23 mouse cellular contexts compared by ENCODE assay signal in the genomic region with DNA sequence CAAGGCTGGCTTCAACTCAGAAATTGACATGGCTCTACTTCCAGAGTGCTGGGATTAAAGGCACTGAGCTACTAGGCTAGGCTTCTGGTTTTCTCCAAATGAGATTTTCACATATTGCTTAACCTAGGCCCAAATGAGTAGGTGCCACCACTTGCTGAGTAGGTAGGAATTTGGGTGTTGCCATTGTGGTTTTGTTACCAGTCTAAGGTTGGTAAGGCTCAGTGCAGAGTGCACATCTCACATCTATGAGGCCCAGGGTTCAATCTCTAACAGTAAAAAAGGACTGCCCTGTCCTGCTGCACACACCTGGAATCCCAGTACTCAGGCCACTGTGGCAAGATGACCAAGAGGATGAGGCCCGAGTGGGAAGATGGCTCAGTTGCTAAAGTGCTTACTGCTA. TPM values are rescaled to one million over a fixed set of nuclear protein-coding genes. Genes with fewer than 3 reads are reported as not detected.
A peak's percentile ranks its signal among the peaks of the same experiment; 100 is the strongest.
DNase-seq lines count a peak whose midpoint lies in the region; ATAC-seq and TF ChIP-seq lines count a peak whose summit lies in the region.
"Had no signal": no experiment of that assay in that cellular context is flagged by ENCODE, and none has a peak within 500 bp of the region (broad histone marks: within the 10 kb centered on the region; RNA-seq: fewer than 3 reads in every experiment).

No protein-coding gene starts in this region.

- H3K36me3 ChIP-seq in midbrain, embryonic 11.5 days (ENCODE audit: control insufficient read depth, insufficient read depth, low read length): peaks cover 52% of the 10 kb centered on the region
- H3K36me3 ChIP-seq in midbrain, embryonic 14.5 days (ENCODE audit: control insufficient read depth, insufficient read depth, low read length): peaks cover 97% of the 10 kb centered on the region
- peaks cover 0 to 52% of the 10 kb centered on the region in 2 experiments; a peak in 2 of 4 replicates for H3K36me3 ChIP-seq in MEL (ENCODE audit: control insufficient read depth in 1 of 2, insufficient read depth in 2 of 2, low read length in 2 of 2)

- no peaks in the 10 kb centered on the region for H3K79me2 ChIP-seq in MEL (ENCODE audit: control insufficient read depth, insufficient read depth, low read length, poor library complexity)

- no peak for ATAC-seq in midbrain, embryonic 11.5 days (ENCODE audit: low FRiP score)
- no peak for ATAC-seq in midbrain, embryonic 14.5 days (ENCODE audit: low FRiP score, low TSS enrichment)
- ATAC-seq: activated CD4-positive, CD25-positive, alpha-beta regulatory T cell, adult 4 months; CD4-positive, CD25-positive, alpha-beta regulatory T cell, adult 4 months; Patski had no signal

- TF ChIP-seq EP300 in MEL (IDR thresholded peaks at IDR 0.05; ENCODE audit: low read depth in 1 of 2, low read length in 2 of 2): no peak

- DNase-seq in heart, adult 11 months: peak; percentile 82
- no peak for DNase-seq in heart, postnatal 36 days
- DNase-seq in midbrain, embryonic 11.5 days (ENCODE audit: low spot score, missing footprints): peak; percentile 64
- no peak for DNase-seq in midbrain, embryonic 14.5 days
- DNase-seq in MEL (ENCODE audit: low read depth, low spot score): no peak
- DNase-seq in left cerebral cortex, adult 18-20 months (ENCODE audit: low spot score in 2 of 2): no peak
- DNase-seq: adrenal gland, adult 2 months; adrenal gland, adult 8-10 months; adrenal gland, postnatal 10 days; adrenal gland, postnatal 14 days; adrenal gland, postnatal 25 days; adrenal gland, postnatal 36 days; B cell, adult 2 months; cerebellum, adult 11 months; cerebellum, adult 11-12 months; cerebellum, adult 18-20 months; cerebellum, adult 2 months had no signal

- TF ChIP-seq POLR2A in MEL (IDR thresholded peaks at IDR 0.05; ENCODE audit: control insufficient read depth in 1 of 2, insufficient read depth in 1 of 2, low read depth in 1 of 2, low read length in 2 of 2, poor library complexity in 1 of 2): peak in 1 of 2 experiments; percentile 44; a peak in 1 of 4 replicates

- H3K4me2 ChIP-seq in midbrain, embryonic 11.5 days: no peak overlapping the region
- no peak overlapping the region for H3K4me2 ChIP-seq in midbrain, embryonic 14.5 days (ENCODE audit: low read length)

- no peaks in the 10 kb centered on the region for H3K4me1 ChIP-seq in midbrain, embryonic 11.5 days (ENCODE audit: control insufficient read depth, insufficient read depth, low read length)
- H3K4me1 ChIP-seq in midbrain, embryonic 14.5 days (ENCODE audit: control insufficient read depth, insufficient read depth, low read length): no peaks in the 10 kb centered on the region
- no peaks in the 10 kb centered on the region for H3K4me1 ChIP-seq in MEL (ENCODE audit: control insufficient read depth in 1 of 2, insufficient read depth in 2 of 2, low read length in 2 of 2)

- intact Hi-C loops in heart, postnatal 36 days (cut with DNase I): no loop called here

- no peaks in the 10 kb centered on the region for H3K9me3 ChIP-seq in midbrain, embryonic 11.5 days (ENCODE audit: control insufficient read depth, low read length)
- H3K9me3 ChIP-seq in midbrain, embryonic 14.5 days (ENCODE audit: control insufficient read depth, low read length): no peaks in the 10 kb centered on the region
- no peaks in the 10 kb centered on the region for H3K9me3 ChIP-seq in MEL (replicated peaks; ENCODE audit: insufficient read depth, low read length)
- H3K9me3 ChIP-seq: G1E had no signal

- H3K9ac ChIP-seq in midbrain, embryonic 11.5 days (ENCODE audit: low read length): no peak overlapping the region
- no peak overlapping the region for H3K9ac ChIP-seq in midbrain, embryonic 14.5 days (replicated peaks; ENCODE audit: low read length)
- H3K9ac ChIP-seq in MEL (ENCODE audit: control insufficient read depth, low read depth, low read length, poor library complexity, severe bottlenecking): no peak overlapping the region

- no peak overlapping the region for H3K27ac ChIP-seq in midbrain, embryonic 11.5 days (ENCODE audit: low read depth, low read length)
- no peak overlapping the region for H3K27ac ChIP-seq in midbrain, embryonic 14.5 days (replicated peaks; ENCODE audit: low read depth, low read length)
- H3K27ac ChIP-seq in MEL (ENCODE audit: control insufficient read depth, low read depth, low read length): no peak overlapping the region

- WGBS in midbrain, embryonic 11.5 days: 89% methylated on average over 1 of the region's 1 CpGs
- WGBS in midbrain, embryonic 14.5 days: 96% methylated on average over 1 of the region's 1 CpGs

- no peak for TF ChIP-seq RAD21 in MEL (IDR thresholded peaks at IDR 0.05; ENCODE audit: low read depth, low read length)

- H3K27me3 ChIP-seq in midbrain, embryonic 11.5 days (ENCODE audit: control insufficient read depth, insufficient read depth, low read length): no peaks in the 10 kb centered on the region
- H3K27me3 ChIP-seq in midbrain, embryonic 14.5 days (ENCODE audit: control insufficient read depth, insufficient read depth, low read length): no peaks in the 10 kb centered on the region
- no peaks in the 10 kb centered on the region for H3K27me3 ChIP-seq in MEL (ENCODE audit: control insufficient read depth in 1 of 2, insufficient read depth in 2 of 2, low read length in 2 of 2)
- H3K27me3 ChIP-seq: CH12.LX, Patski had no signal

- no peak overlapping the region for H3K4me3 ChIP-seq in midbrain, embryonic 11.5 days (ENCODE audit: low read depth, low read length)
- H3K4me3 ChIP-seq in midbrain, embryonic 14.5 days (replicated peaks; ENCODE audit: low read depth, low read length): no peak overlapping the region
- no peak overlapping the region for H3K4me3 ChIP-seq in MEL (ENCODE audit: control insufficient read depth in 1 of 2, insufficient read depth in 1 of 2, low read depth in 2 of 2, low read length in 2 of 2)

- TF ChIP-seq CTCF in MEL (IDR thresholded peaks at IDR 0.05 in 2 of 3, conservative IDR thresholded peaks at IDR 0.05 in 1 of 3; ENCODE audit: control insufficient read depth in 1 of 3, insufficient read depth in 1 of 3, low read depth in 2 of 3, low read length in 3 of 3, poor library complexity in 1 of 3, severe bottlenecking in 1 of 3): no peak

TF ChIP-seq in MEL, 35 proteins besides CTCF, POLR2A, EP300 and RAD21:
- TF ChIP-seq MXI1 (IDR thresholded peaks at IDR 0.05; ENCODE audit: low read depth, low read length) (no peak), POLR2AphosphoS5 (IDR thresholded peaks at IDR 0.05; ENCODE audit: borderline replicate concordance, low read depth, low read length) (0 out of 2 replicates have a peak, but pooled peaks have one; percentile 68), SMC3 (IDR thresholded peaks at IDR 0.05; ENCODE audit: low read depth, low read length) (no peak), ZC3H11A (IDR thresholded peaks at IDR 0.05; ENCODE audit: low read depth, low read length) (no peak)

RNA-seq across cellular contexts. Expression of a gene that starts 7.1 kb away (rescaled TPM):
- 10 to 100 TPM; 59.8 TPM for total RNA-seq in heart, postnatal 36 days (2021)
- polyA plus RNA-seq in midbrain, embryonic 11.5 days (2014; fragmentation: Nextera tagmentation; extraction: Ambion mirVana): 57.9 and 59.9 TPM in 2 replicates
- 68.8 and 86.9 TPM in 2 replicates for polyA plus RNA-seq in midbrain, embryonic 14.5 days (2014; fragmentation: Nextera tagmentation; extraction: Ambion mirVana)
- 74.1 and 87.9 TPM in 2 replicates for total RNA-seq in MEL (2012; rRNA removed)
- 100 to 1,000 TPM in 1 of 2 experiments, 10 to 100 TPM in 1; 45.8 to 163 TPM for polyA plus RNA-seq in MEL (2012; ENCODE audit: insufficient read depth in 1 of 2, insufficient read length in 2 of 2, low read depth in 1 of 2, low replicate concordance in 2 of 2, missing spikeins in 1 of 2)
- total RNA-seq in left cerebral cortex, adult 18-20 months (2021): 10 to 100 TPM; 51.8 to 55.1 TPM

RNA-seq across cellular contexts. Expression of a gene that starts 7.2 kb away (rescaled TPM):
- 1 to 10 TPM; 7.3 to 8.0 TPM for total RNA-seq in heart, postnatal 36 days (2021)
- polyA plus RNA-seq in midbrain, embryonic 11.5 days (2014; fragmentation: Nextera tagmentation; extraction: Ambion mirVana): 14.8 and 15.1 TPM in 2 replicates
- 19.4 and 20.5 TPM in 2 replicates for polyA plus RNA-seq in midbrain, embryonic 14.5 days (2014; fragmentation: Nextera tagmentation; extraction: Ambion mirVana)
- 22.8 and 24.0 TPM in 2 replicates for total RNA-seq in MEL (2012; rRNA removed)
- polyA plus RNA-seq in MEL (2012; ENCODE audit: insufficient read depth in 1 of 2, insufficient read length in 2 of 2, low read depth in 1 of 2, low replicate concordance in 2 of 2, missing spikeins in 1 of 2): 10 to 100 TPM in 1 of 2 experiments, not detected in 1; 84.9 TPM
- total RNA-seq in left cerebral cortex, adult 18-20 months (2021): 10 to 100 TPM; 22.5 to 23.4 TPM

RNA-seq across cellular contexts. Expression of a gene that starts 30.6 kb away (rescaled TPM):
- total RNA-seq in heart, postnatal 36 days (2021): 10 to 100 TPM; 48.6 to 51.4 TPM
- 126 and 136 TPM in 2 replicates for polyA plus RNA-seq in midbrain, embryonic 11.5 days (2014; fragmentation: Nextera tagmentation; extraction: Ambion mirVana)
- 162 and 179 TPM in 2 replicates for polyA plus RNA-seq in midbrain, embryonic 14.5 days (2014; fragmentation: Nextera tagmentation; extraction: Ambion mirVana)
- 249 and 263 TPM in 2 replicates for total RNA-seq in MEL (2012; rRNA removed)
- 100 to 1,000 TPM in 1 of 2 experiments, 10 to 100 TPM in 1; 71.4 to 381 TPM for polyA plus RNA-seq in MEL (2012; ENCODE audit: insufficient read depth in 1 of 2, insufficient read length in 2 of 2, low read depth in 1 of 2, low replicate concordance in 2 of 2, missing spikeins in 1 of 2)
- 100 to 1,000 TPM; 108 to 114 TPM for total RNA-seq in left cerebral cortex, adult 18-20 months (2021)

RNA-seq across cellular contexts. Expression of a gene that starts 38.7 kb away (rescaled TPM):
- 10 to 100 TPM; 56.9 to 65.4 TPM for total RNA-seq in heart, postnatal 36 days (2021)
- polyA plus RNA-seq in midbrain, embryonic 11.5 days (2014; fragmentation: Nextera tagmentation; extraction: Ambion mirVana): 53.4 and 63.1 TPM in 2 replicates
- 34.7 and 42.0 TPM in 2 replicates for polyA plus RNA-seq in midbrain, embryonic 14.5 days (2014; fragmentation: Nextera tagmentation; extraction: Ambion mirVana)
- total RNA-seq in MEL (2012; rRNA removed): 121 and 131 TPM in 2 replicates
- 100 to 1,000 TPM; 121 to 423 TPM for polyA plus RNA-seq in MEL (2012; ENCODE audit: insufficient read depth in 1 of 2, insufficient read length in 2 of 2, low read depth in 1 of 2, low replicate concordance in 2 of 2, missing spikeins in 1 of 2)
- total RNA-seq in left cerebral cortex, adult 18-20 months (2021): 10 to 100 TPM; 73.8 to 74.8 TPM

RNA-seq across cellular contexts. Expression of a gene that starts 59.4 kb away (rescaled TPM):
- 1 to 10 TPM; 1.8 to 2.0 TPM for total RNA-seq in heart, postnatal 36 days (2021)
- polyA plus RNA-seq in midbrain, embryonic 11.5 days (2014; fragmentation: Nextera tagmentation; extraction: Ambion mirVana): 2.9 and 3.2 TPM in 2 replicates
- polyA plus RNA-seq in midbrain, embryonic 14.5 days (2014; fragmentation: Nextera tagmentation; extraction: Ambion mirVana): 1.0 and 1.8 TPM in 2 replicates
- 37.2 and 55.2 TPM in 2 replicates for total RNA-seq in MEL (2012; rRNA removed)
- 10 to 100 TPM in 1 of 2 experiments, not detected in 1; 58.7 TPM for polyA plus RNA-seq in MEL (2012; ENCODE audit: insufficient read depth in 1 of 2, insufficient read length in 2 of 2, low read depth in 1 of 2, low replicate concordance in 2 of 2, missing spikeins in 1 of 2)
- total RNA-seq in left cerebral cortex, adult 18-20 months (2021): under 1 TPM; 0.28 to 0.37 TPM
- total RNA-seq: ES-E14 had no signal
- polyA plus RNA-seq: Patski had no signal

Comparison
In these comparisons a context has a peak if more than half of its experiments do, and no peak if none do; other contexts are left out.
1. DNase-seq: peak in heart, adult 11 months (single experiment) and midbrain, embryonic 11.5 days (single experiment); none in heart, postnatal 36 days (0 of 2), midbrain, embryonic 14.5 days (single experiment), MEL (single experiment) and left cerebral cortex, adult 18-20 months (0 of 2).